Mouse (Mus musculus) midbrain, embryonic 11.5 days (tissue): ENCODE results near the gene Arhgef17. TPM values are rescaled to one million over a fixed set of nuclear protein-coding genes. Genes with fewer than 3 reads are reported as not detected.
A peak's percentile ranks its signal among the peaks of the same experiment; 100 is the strongest.

Source experiments
- ATAC-seq: fragments of 200-750 bp; cut with Nextera tagmentation; 2 replicates; pipeline ENCODE4 v1.8.0; 2017; ENCODE audit warnings: moderate TSS enrichment, moderate library complexity; ENCODE audit not compliant: low FRiP score
- DNase-seq: peaks from one replicate; pipeline ENCODE4 v3.0.0; 2015; ENCODE audit warnings: low spot score; ENCODE audit errors: missing footprints
- H3K27ac ChIP-seq: fragments of 300-500 bp; sonication (generic); 2 replicates; pipeline ENCODE4 v1.5.1; 2014; ENCODE audit warnings: low read depth, low read length
- H3K27me3 ChIP-seq: fragments of 300-500 bp; sonication (generic); 2 replicates; pipeline ENCODE4 v1.6.1; 2014; ENCODE audit warnings: mild to moderate bottlenecking, low read length, moderate library complexity, mixed read lengths; ENCODE audit not compliant: control insufficient read depth, insufficient read depth
- H3K36me3 ChIP-seq: fragments of 300-500 bp; sonication (generic); 2 replicates; pipeline ENCODE4 v1.6.1; 2014; ENCODE audit warnings: mild to moderate bottlenecking, low read length, moderate library complexity, mixed read lengths; ENCODE audit not compliant: control insufficient read depth, insufficient read depth
- H3K4me1 ChIP-seq: fragments of 300-500 bp; sonication (generic); 2 replicates; pipeline ENCODE4 v1.6.1; 2014; ENCODE audit warnings: low read length; ENCODE audit not compliant: control insufficient read depth, insufficient read depth
- H3K4me2 ChIP-seq: fragments of 300-500 bp; sonication (generic); 2 replicates; pipeline ENCODE4 v1.6.1; 2014; ENCODE audit warnings: mild to moderate bottlenecking, moderate library complexity
- H3K4me3 ChIP-seq: fragments of 300-500 bp; sonication (generic); 2 replicates; pipeline ENCODE4 v1.5.1; 2014; ENCODE audit warnings: low read depth, low read length
- H3K9ac ChIP-seq: fragments of 300-500 bp; sonication (generic); 2 replicates; pipeline ENCODE4 v1.6.1; 2014; ENCODE audit warnings: low read length
- H3K9me3 ChIP-seq: fragments of 300-500 bp; sonication (generic); 2 replicates; pipeline ENCODE4 v1.6.1; 2016; ENCODE audit warnings: low read length; ENCODE audit not compliant: control insufficient read depth
- WGBS: fragments of 180-500 bp; shearing (Covaris S2); extraction: QIAGEN DNeasy Blood & Tissue Kit; methylation state at CpG from one replicate; pipeline ENCODE4 v1.1.7; 2014; 5-methylcytosine and 5-hydroxymethylcytosine counted together
- polyA plus RNA-seq: library from polyadenylated mRNA; unstranded; fragments of >200 nt; fragmentation: Nextera tagmentation; extraction: Ambion mirVana; gene quantifications from 2 replicates; pipeline ENCODE4 v1.2.1, GENCODE M21; 2014

The Arhgef17 gene
- polyA plus RNA-seq, 1 experiment from 2014 or later: 6.8 TPM

DNA sequence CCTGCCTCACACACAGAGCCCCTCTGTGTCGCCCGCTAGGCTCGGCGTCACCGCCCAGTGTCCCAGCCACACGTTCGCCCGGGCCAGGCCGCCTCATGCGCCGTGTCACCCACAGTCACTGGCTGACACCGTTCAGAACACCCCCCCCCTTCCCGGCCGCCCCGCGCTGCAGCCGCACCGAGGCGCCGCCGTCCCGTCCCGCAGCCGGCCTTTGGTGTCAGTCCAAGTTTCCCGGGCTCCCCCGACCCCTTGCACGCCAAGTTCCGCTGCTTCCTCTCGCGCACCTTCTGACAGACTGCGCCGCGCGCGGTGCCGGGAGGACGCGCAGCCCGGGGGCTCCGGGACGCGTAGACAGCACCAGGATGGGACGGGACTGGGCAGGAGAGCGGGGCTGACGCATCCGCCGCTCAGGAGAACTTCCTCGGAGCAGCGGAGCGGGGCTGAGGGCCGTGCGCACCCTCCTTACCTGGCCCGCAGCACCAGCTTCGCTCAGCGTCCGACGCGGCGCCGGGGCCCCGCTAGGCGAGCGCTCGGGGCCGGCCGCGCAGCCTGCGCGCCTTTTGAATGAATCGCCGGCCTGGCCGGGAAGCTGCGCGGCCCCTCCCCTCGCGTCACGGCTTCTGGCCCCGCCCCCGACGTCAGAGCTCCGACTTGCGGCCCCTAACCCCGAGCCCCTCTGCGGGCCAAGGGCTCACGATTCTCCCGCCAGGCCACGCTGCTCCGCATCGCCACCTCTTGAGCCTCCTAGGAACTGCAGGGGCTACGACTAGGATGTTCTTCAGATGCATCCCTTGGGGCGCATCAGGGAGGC is 68.9 kb downstream of the Arhgef17 start, which contains the start of gene Relt:
Relt (minus strand) TSS at position 619 of the 811 bp plus-strand sequence.
- H3K27me3 ChIP-seq: no peaks in the 10 kb centered on the region
- ATAC-seq: peak; percentile 95
- under 1% methylated on average over 91 of the region's 91 CpGs for WGBS

GRCm38 (mm10) chr7:100862353-100862752 is 69.6 kb downstream of the Arhgef17 start:
- no peak for DNase-seq
- no peak overlapping the region for H3K27ac ChIP-seq
- H3K9me3 ChIP-seq: no peaks in the 10 kb centered on the region
- ATAC-seq: peak; percentile 28; the same call in 1 of the 2 replicates
- H3K4me1 ChIP-seq: peaks cover 5% of the 10 kb centered on the region; the same call in 1 of the 2 replicates
- peak overlapping the region; percentile 79 for H3K4me3 ChIP-seq
- no peaks in the 10 kb centered on the region for H3K27me3 ChIP-seq
- peak overlapping the region; percentile 84; the same call in 1 of the 2 replicates for H3K9ac ChIP-seq
- no peaks in the 10 kb centered on the region for H3K36me3 ChIP-seq
- peak overlapping the region; percentile 98 for H3K4me2 ChIP-seq
- 2% methylated on average over 4 of the region's 4 CpGs for WGBS

More for the DNA sequence above, 68.9 kb downstream of the Arhgef17 start, which contains the start of gene Relt:
- Histone ChIP-seq H3K36me3 (no peaks in the 10 kb centered on the region), H3K9me3 (no peaks in the 10 kb centered on the region), H3K27ac (peak within 1 kb of the TSS; percentile 67), H3K4me1 (peaks cover 5% of the 10 kb centered on the region; the same call in 1 of the 2 replicates), H3K4me3 (peak within 1 kb of the TSS; percentile 79), H3K9ac (peak within 1 kb of the TSS; percentile 84), H3K4me2 (peak within 1 kb of the TSS; percentile 98)
- peak; percentile 100 for DNase-seq

GRCm38 (mm10) chr7:100861209-100861608 is 70.7 kb downstream of the Arhgef17 start:
- WGBS: 91% methylated on average over 5 of the region's 5 CpGs
- H3K4me2 ChIP-seq: no peak overlapping the region
- H3K9me3 ChIP-seq: no peaks in the 10 kb centered on the region
- H3K9ac ChIP-seq: no peak overlapping the region
- no peak overlapping the region for H3K27ac ChIP-seq
- peaks cover 5% of the 10 kb centered on the region; the same call in 1 of the 2 replicates for H3K4me1 ChIP-seq
- ATAC-seq (no peak), DNase-seq (no peak)
- H3K4me3 ChIP-seq: no peak overlapping the region
- H3K36me3 ChIP-seq: no peaks in the 10 kb centered on the region
- no peaks in the 10 kb centered on the region for H3K27me3 ChIP-seq

GRCm38 (mm10) chr7:100860450-100860849 is 71.5 kb downstream of the Arhgef17 start:
- 90% methylated on average over 3 of the region's 3 CpGs for WGBS
- Histone ChIP-seq H3K36me3 (no peaks in the 10 kb centered on the region), H3K4me1 (peaks cover 5% of the 10 kb centered on the region; the same call in 1 of the 2 replicates), H3K4me2 (no peak overlapping the region), H3K9me3 (no peaks in the 10 kb centered on the region), H3K27me3 (no peaks in the 10 kb centered on the region), H3K4me3 (no peak overlapping the region), H3K9ac (no peak overlapping the region), H3K27ac (no peak overlapping the region)
- ATAC-seq (no peak), DNase-seq (no peak)

- H3K4me1 ChIP-seq: 0 out of 2 replicates have a peak, but pooled peaks cover 2% of the 10 kb centered on the region
- DNase-seq: no peak
Observed at GRCm38 (mm10) chr7:100855795-100856573, 75.9 kb downstream of the Arhgef17 start.

GRCm38 (mm10) chr7:100855300-100855699 is 76.6 kb downstream of the Arhgef17 start:
- ATAC-seq (no peak), DNase-seq (no peak)
- no peaks in the 10 kb centered on the region for H3K9me3 ChIP-seq
- no peaks in the 10 kb centered on the region for H3K36me3 ChIP-seq
- 52% methylated on average over 4 of the region's 4 CpGs for WGBS
- H3K27me3 ChIP-seq: no peaks in the 10 kb centered on the region
- H3K4me2 ChIP-seq: no peak overlapping the region
- no peak overlapping the region for H3K4me3 ChIP-seq
- no peak overlapping the region for H3K27ac ChIP-seq
- H3K9ac ChIP-seq: no peak overlapping the region
- H3K4me1 ChIP-seq: 0 out of 2 replicates have a peak, but pooled peaks cover 2% of the 10 kb centered on the region

More at GRCm38 (mm10) chr7:100855795-100856573, 75.9 kb downstream of the Arhgef17 start:
- ATAC-seq: no peak
- no peak overlapping the region for H3K9ac ChIP-seq
- 68% methylated on average over 5 of the region's 5 CpGs for WGBS
- H3K36me3 ChIP-seq: no peaks in the 10 kb centered on the region
- H3K9me3 ChIP-seq: no peaks in the 10 kb centered on the region
- H3K27me3 ChIP-seq: no peaks in the 10 kb centered on the region
- no peak overlapping the region for H3K4me3 ChIP-seq
- no peak overlapping the region for H3K27ac ChIP-seq
- no peak overlapping the region for H3K4me2 ChIP-seq

GRCm38 (mm10) chr7:100854861-100855260 is 77.0 kb downstream of the Arhgef17 start:
- Histone ChIP-seq H3K36me3 (no peaks in the 10 kb centered on the region), H3K27me3 (no peaks in the 10 kb centered on the region), H3K4me2 (no peak overlapping the region), H3K9ac (no peak overlapping the region), H3K27ac (no peak overlapping the region), H3K9me3 (no peaks in the 10 kb centered on the region), H3K4me3 (no peak overlapping the region), H3K4me1 (0 out of 2 replicates have a peak, but pooled peaks cover 2% of the 10 kb centered on the region)
- no peak for DNase-seq
- WGBS: 73% methylated on average over 5 of the region's 5 CpGs
- no peak for ATAC-seq

DNA sequence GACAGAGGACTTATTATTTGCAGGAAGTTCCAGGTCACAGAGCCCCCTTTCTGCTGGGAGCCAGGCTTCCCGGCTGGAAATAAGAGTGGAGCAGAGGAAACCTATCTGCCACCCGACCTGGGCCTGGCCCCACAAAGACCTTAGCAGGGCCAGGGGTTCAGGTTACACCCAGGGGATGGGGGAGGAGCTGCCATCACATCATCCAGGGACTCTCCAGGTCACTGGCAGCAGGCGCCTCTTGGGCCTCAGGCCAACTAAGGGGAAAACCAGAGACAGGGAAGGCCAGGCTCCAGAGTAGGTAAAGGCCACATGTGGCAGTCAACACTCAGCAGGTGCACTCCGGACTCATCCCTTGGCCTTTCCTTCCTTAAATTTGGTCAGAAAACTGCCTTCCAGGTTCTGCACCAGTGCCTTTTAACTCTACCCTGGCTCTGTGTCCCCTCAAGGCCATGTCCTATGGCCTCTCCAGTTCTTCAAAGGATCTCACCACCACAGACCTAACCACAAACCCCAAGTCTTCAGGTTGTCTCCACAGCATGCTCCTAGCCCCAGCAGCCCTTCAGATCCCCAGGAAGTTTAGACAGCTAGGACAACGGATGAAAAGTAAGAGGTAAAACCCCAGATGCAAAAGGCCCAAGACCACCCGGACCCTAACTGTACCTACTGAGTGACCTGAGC is 77.6 kb downstream of the Arhgef17 start:
- Histone ChIP-seq H3K4me3 (no peak overlapping the region), H3K27ac (no peak overlapping the region), H3K9ac (no peak overlapping the region; the same call in 1 of the 2 replicates), H3K36me3 (no peaks in the 10 kb centered on the region), H3K9me3 (no peaks in the 10 kb centered on the region), H3K4me1 (0 out of 2 replicates have a peak, but pooled peaks cover 2% of the 10 kb centered on the region), H3K4me2 (no peak overlapping the region), H3K27me3 (no peaks in the 10 kb centered on the region)
- ATAC-seq (no peak), DNase-seq (peak; percentile 77)
- WGBS: 55% methylated on average over 6 of the region's 6 CpGs
